Mouse (Mus musculus) small intestine, adult 2 months (tissue): ENCODE data around the gene Mier3.

Experiments used
- CTCF ChIP-seq: fragments of 200-500 bp; IDR thresholded peaks from 2 replicates; pipeline ENCODE4 v1.5.1; 2012; ENCODE audit warnings: low read depth, mild to moderate bottlenecking, control low read depth, inconsistent platforms, low read length, moderate library complexity, mixed read lengths; ENCODE audit not compliant: insufficient replicate concordance, insufficient read length; ENCODE audit errors: extremely low read depth
- POLR2A ChIP-seq: fragments of 200-500 bp; IDR thresholded peaks from 2 replicates; pipeline ENCODE4 v1.6.1; 2012; ENCODE audit warnings: low read depth, mild to moderate bottlenecking, control low read depth, inconsistent platforms, low read length, moderate library complexity

- TF ChIP-seq CTCF (no peak), POLR2A (no peak)
Measured at GRCm38 (mm10) chr13:111646204-111646603, 34.6 kb upstream of the Mier3 start.
